Mouse (Mus musculus) liver, embryonic 14.5 days (tissue): ENCODE results near the gene Gli1. TPM values are rescaled to one million over a fixed set of nuclear protein-coding genes. Genes with fewer than 3 reads are reported as not detected.

Experiments used
- ATAC-seq: fragments of 200-750 bp; cut with Nextera tagmentation; 2 replicates; pipeline ENCODE4 v1.8.0; 2017; ENCODE audit warnings: moderate number of reproducible peaks, mild to moderate bottlenecking, moderate library complexity; ENCODE audit not compliant: insufficient read depth
- DNase-seq, 3 experiments: peaks; one replicate each; pipeline ENCODE4 v3.0.0-alpha.2; 2012 to 2013; ENCODE audit warnings: low read depth in 3 of 3, low spot score in 3 of 3
- H3K27ac ChIP-seq: fragments of 300-500 bp; sonication (generic); 2 replicates; pipeline ENCODE4 v1.5.1; 2014; ENCODE audit warnings: moderate library complexity, mild to moderate bottlenecking, control low read depth, inconsistent platforms
- H3K27me3 ChIP-seq: fragments of 300-500 bp; sonication (generic); 2 replicates; pipeline ENCODE4 v1.6.1; 2014; ENCODE audit warnings: mild to moderate bottlenecking, low read length, moderate library complexity; ENCODE audit not compliant: control insufficient read depth, insufficient read depth
- H3K36me3 ChIP-seq: fragments of 300-500 bp; sonication (generic); replicated peaks from 2 replicates; pipeline ENCODE4 v1.6.1; 2014; ENCODE audit warnings: low read depth; ENCODE audit not compliant: control insufficient read depth, insufficient read depth
- H3K4me1 ChIP-seq, 2 experiments: fragments of 200-500 bp in 1 of 2; fragments of 300-500 bp in 1 of 2; sonication (generic) in 1 of 2; replicated peaks; 2 replicates each; pipeline ENCODE4 v1.6.1; 2012 to 2014; ENCODE audit warnings: antibody characterized with exemption in 1 of 2, inconsistent platforms in 1 of 2, low read length in 1 of 2; ENCODE audit not compliant: control insufficient read depth in 2 of 2, insufficient read depth in 2 of 2
- H3K4me2 ChIP-seq: fragments of 300-500 bp; sonication (generic); 2 replicates; pipeline ENCODE4 v1.6.1; 2014; ENCODE audit warnings: low read depth, mild to moderate bottlenecking, control low read depth, moderate library complexity
- H3K4me3 ChIP-seq, 2 experiments: fragments of 200-500 bp in 1 of 2; fragments of 300-500 bp in 1 of 2; sonication (generic) in 1 of 2; 2 replicates each; pipeline ENCODE4 v1.5.1; 2012 to 2014; ENCODE audit warnings: low read depth in 2 of 2, low read length in 2 of 2, mild to moderate bottlenecking in 2 of 2, control low read depth in 1 of 2, inconsistent platforms in 1 of 2, moderate library complexity in 1 of 2; ENCODE audit not compliant: insufficient read depth in 1 of 2
- H3K9ac ChIP-seq: fragments of 300-500 bp; sonication (generic); replicated peaks from 2 replicates; pipeline ENCODE4 v1.6.1; 2014; ENCODE audit warnings: mild to moderate bottlenecking, control low read depth, moderate library complexity
- H3K9me3 ChIP-seq: fragments of 300-500 bp; sonication (generic); 2 replicates; pipeline ENCODE4 v1.6.1; 2016; ENCODE audit warnings: low read length, mixed read lengths; ENCODE audit not compliant: control insufficient read depth
- CTCF ChIP-seq: IDR thresholded peaks from 2 replicates; pipeline ENCODE4 v1.5.1; 2016; ENCODE audit warnings: antibody characterized with exemption, low read depth, control low read depth
- EP300 ChIP-seq: IDR thresholded peaks from 2 replicates; pipeline ENCODE4 v1.6.1; 2016; ENCODE audit warnings: antibody characterized with exemption, low read depth
- WGBS: fragments of 180-500 bp; shearing (Covaris S2); extraction: QIAGEN DNeasy Blood & Tissue Kit; methylation state at CpG from one replicate; pipeline ENCODE4 v1.1.7; 2014; ENCODE audit not compliant: insufficient replicate concordance; 5-methylcytosine and 5-hydroxymethylcytosine counted together
- polyA plus RNA-seq, 2 experiments: library from polyadenylated mRNA; depleted of rRNA in 1 of 2; stranded (reverse) in 1 of 2; unstranded in 1 of 2; fragments of >200 nt; fragmentation: Nextera tagmentation in 1 of 2; extraction: Ambion mirVana in 1 of 2; gene quantifications; 2 replicates each; pipeline versions ENCODE4 v1.2.1 to v1.2.3; 2012 to 2014

Gli1 gene
- polyA plus RNA-seq, 2 experiments = 0.15 to 1.1 TPM

DNA sequence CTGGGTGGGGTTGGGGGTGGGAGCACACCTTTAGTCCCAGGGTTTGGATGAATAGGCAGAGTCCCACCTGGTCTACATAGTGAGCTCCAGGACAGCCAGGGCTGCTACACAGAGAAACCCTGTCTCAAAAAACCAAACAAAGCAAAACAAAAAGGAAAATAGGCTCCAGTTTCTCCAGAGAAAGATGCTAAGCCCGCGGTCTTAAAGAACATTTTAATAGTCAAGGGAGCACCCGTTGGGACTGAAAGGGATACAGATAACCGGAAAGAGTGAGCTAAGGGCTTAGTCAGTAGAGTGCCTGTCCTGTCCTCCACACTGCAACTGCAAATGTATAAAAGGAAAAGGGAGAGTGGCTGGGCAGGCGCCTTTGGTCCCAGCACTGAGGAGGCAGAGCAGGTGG, 25.3 kb upstream of the Gli1 start:
- no peak overlapping the region for H3K9ac ChIP-seq
- DNase-seq (no peak), ATAC-seq (no peak)
- no peaks in the 10 kb centered on the region for H3K27me3 ChIP-seq
- H3K27ac ChIP-seq = no peak overlapping the region
- H3K4me3 ChIP-seq = no peak overlapping the region
- H3K36me3 ChIP-seq = no peaks in the 10 kb centered on the region
- 69% methylated on average over 5 of the region's 5 CpGs for WGBS
- H3K9me3 ChIP-seq = no peaks in the 10 kb centered on the region
- peaks cover 0 to 12% of the 10 kb centered on the region in 2 experiments; a peak in 2 of 4 replicates for H3K4me1 ChIP-seq
- no peak overlapping the region for H3K4me2 ChIP-seq
- TF ChIP-seq CTCF (no peak), EP300 (no peak)

DNA sequence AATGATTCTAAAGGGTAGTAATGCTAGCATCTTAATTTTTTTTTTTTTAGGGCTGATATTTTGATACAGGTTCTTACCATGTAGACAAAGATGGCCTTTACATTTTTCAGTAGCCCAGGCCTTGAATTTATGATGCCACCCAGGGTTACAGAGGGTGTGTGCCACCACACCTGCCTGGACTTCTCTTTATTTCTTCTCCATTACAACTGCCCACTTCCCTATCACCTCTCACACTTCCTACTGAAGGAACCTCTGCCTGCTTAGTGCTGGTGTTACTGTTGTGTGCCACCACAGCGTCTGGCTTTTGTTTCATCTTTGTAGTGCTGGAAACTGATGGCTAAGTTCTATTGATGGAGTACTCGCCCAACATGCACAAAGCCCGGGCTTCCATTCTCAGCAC, 18.9 kb upstream of the Gli1 start:
- Histone ChIP-seq H3K36me3 (no peaks in the 10 kb centered on the region), H3K9me3 (no peaks in the 10 kb centered on the region), H3K4me1 (no peaks in the 10 kb centered on the region), H3K27me3 (no peaks in the 10 kb centered on the region), H3K9ac (no peak overlapping the region), H3K4me3 (no peak overlapping the region), H3K4me2 (no peak overlapping the region), H3K27ac (no peak overlapping the region)
- DNase-seq (no peak), ATAC-seq (no peak)
- WGBS = 49% methylated on average over 3 of the region's 3 CpGs
- no peak for TF ChIP-seq EP300
- TF ChIP-seq CTCF = no peak

DNA sequence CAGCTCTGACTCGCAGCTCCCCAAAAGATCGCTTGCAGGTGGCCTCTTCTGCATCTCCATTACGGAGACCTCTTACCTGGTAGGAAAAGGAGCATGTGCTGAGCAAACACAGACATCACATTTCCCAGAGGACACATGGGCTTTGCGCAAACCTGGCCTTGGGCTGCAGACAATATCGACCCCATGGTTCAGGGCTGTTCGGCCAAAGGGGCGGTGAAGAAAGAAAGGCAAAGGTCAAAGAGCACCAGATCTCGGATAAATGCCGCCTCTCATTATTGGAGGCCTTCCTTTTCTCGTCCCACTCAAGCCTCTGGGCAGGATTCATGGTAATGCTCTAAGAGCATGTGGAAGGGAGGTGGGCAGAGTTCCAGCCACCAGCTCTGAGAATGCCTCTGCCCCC, 13.6 kb upstream of the Gli1 start:
- no peaks in the 10 kb centered on the region; the same call in 1 of the 2 replicates for H3K27me3 ChIP-seq
- no peak overlapping the region for H3K4me2 ChIP-seq
- H3K27ac ChIP-seq = no peak overlapping the region
- no peaks in the 10 kb centered on the region for H3K9me3 ChIP-seq
- H3K4me3 ChIP-seq = no peak overlapping the region
- H3K4me1 ChIP-seq = no peaks in the 10 kb centered on the region; a peak in 1 of 4 replicates
- WGBS = 66% methylated on average over 10 of the region's 10 CpGs
- DNase-seq (no peak), ATAC-seq (peak; percentile 42; the same call in 1 of the 2 replicates)
- H3K9ac ChIP-seq = no peak overlapping the region
- no peaks in the 10 kb centered on the region for H3K36me3 ChIP-seq
- TF ChIP-seq EP300 (no peak), CTCF (no peak)

DNA sequence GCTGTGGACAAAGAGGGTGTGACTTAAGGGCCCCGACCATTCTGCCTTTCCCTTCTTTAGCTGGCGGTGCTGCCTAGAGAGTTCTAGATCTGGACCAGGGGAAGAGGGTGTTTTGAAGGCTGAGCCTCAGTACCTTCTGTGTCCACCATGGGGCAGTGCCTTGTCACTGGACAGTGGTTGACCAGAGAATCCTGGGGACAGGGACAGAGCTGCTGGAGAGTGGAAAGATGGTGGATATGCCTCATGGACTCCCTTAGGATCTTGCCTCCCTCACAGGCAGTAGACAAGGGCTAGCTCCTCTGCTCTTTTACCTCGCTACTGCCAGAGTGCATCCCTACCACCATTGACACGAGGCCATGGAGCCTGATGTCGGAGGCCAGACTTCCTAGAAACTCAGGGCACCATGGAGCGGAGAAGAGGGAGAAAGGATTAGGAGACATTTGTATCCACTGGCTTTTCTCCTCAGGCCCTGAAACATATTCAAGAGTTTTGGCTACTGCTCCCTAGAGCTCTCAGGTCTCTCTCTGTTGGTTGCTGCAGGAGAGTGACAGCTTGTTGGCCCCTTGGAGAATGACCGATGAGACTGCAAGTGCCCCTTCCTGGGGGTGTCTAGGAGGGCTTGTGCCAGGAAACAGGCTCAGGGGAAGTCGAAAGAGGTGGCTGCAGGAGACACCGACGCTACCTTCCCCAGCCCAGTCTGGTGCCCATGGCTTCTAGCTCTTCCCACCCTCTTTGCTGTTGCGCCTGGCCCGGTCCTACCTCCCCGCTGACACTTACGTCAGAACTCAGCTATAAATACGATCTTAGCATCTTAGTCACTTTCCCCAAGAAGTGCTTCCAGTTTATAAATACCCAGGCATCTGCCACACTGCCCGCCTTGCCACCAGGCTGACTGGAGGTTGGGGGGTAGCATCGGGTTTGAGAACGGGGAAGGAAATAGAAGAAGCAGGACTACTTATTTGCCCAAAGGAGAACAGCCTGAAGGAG, 12.4 kb upstream of the Gli1 start, which contains the start of gene Inhbe:
Gene Inhbe, minus strand, starts transcription at position 503 of the 987 bp plus-strand sequence.
- ATAC-seq (no peak), DNase-seq (no peak)
- Histone ChIP-seq H3K9ac (no peak within 1 kb of the TSS), H3K9me3 (no peaks in the 10 kb centered on the region), H3K4me3 (no peak within 1 kb of the TSS), H3K36me3 (no peaks in the 10 kb centered on the region), H3K4me2 (no peak within 1 kb of the TSS), H3K4me1 (no peaks in the 10 kb centered on the region; a peak in 1 of 4 replicates), H3K27ac (no peak within 1 kb of the TSS), H3K27me3 (no peaks in the 10 kb centered on the region; the same call in 1 of the 2 replicates)
- TF ChIP-seq CTCF (peak; percentile 58), EP300 (no peak)
- 51% methylated on average over 18 of the region's 18 CpGs for WGBS

DNA sequence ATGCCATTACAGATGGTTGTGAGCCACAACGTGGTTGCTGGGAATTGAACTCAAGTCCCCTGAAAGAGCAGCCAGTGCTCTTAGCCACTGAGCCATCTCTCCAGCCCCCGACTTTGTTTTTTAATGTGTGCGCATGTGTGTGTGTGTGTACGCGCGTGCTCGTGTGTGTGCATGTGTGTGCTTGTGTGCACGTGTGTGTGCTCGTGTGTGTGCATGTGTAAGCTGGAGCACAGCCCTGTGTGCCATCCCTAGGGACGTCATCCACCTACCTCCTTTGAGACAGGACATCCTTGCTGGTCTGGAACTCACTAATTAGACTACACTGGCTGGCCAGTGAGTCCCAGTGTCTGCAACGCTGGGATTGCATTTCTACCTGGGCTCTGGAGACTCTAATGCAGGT, 11.0 kb upstream of the Gli1 start:
- 77% methylated on average over 11 of the region's 11 CpGs for WGBS
- DNase-seq = no peak
- TF ChIP-seq CTCF = no peak
- no peak for TF ChIP-seq EP300
- Histone ChIP-seq H3K9me3 (no peaks in the 10 kb centered on the region), H3K4me1 (no peaks in the 10 kb centered on the region; a peak in 1 of 4 replicates), H3K4me3 (no peak overlapping the region), H3K4me2 (no peak overlapping the region), H3K27me3 (no peaks in the 10 kb centered on the region; the same call in 1 of the 2 replicates), H3K9ac (no peak overlapping the region), H3K36me3 (no peaks in the 10 kb centered on the region), H3K27ac (no peak overlapping the region)
- ATAC-seq = no peak
